Mouse (Mus musculus): ENCODE data around the gene Haus2. TPM values are rescaled to one million over a fixed set of nuclear protein-coding genes. Genes with fewer than 3 reads are reported as not detected.

Gene Haus2
- polyA plus RNA-seq, 1 experiment from 2014 or later = 36.0 TPM

GRCm38 (mm10) chr2:120670253-120670652 lies 61.1 kb downstream of the Haus2 start:
- no peaks in the 10 kb centered on the region for H3K9me3 ChIP-seq (ENCODE audit: control insufficient read depth, low read length)
- no peak overlapping the region for H3K4me3 ChIP-seq (ENCODE audit: low read depth, low read length)
- H3K36me3 ChIP-seq (ENCODE audit: control insufficient read depth, insufficient read depth, low read length) = no peaks in the 10 kb centered on the region
- H3K27me3 ChIP-seq (ENCODE audit: control insufficient read depth, insufficient read depth, low read length) = no peaks in the 10 kb centered on the region
- WGBS = 88% methylated on average over 2 of the region's 2 CpGs
- H3K4me2 ChIP-seq (replicated peaks; ENCODE audit: low read depth, low read length) = no peak overlapping the region
- ATAC-seq (ENCODE audit: low FRiP score) = no peak
- H3K27ac ChIP-seq (ENCODE audit: low read depth, low read length) = no peak overlapping the region
- no peak overlapping the region for H3K9ac ChIP-seq (ENCODE audit: low read depth, low read length)
- no peaks in the 10 kb centered on the region for H3K4me1 ChIP-seq (replicated peaks; ENCODE audit: control insufficient read depth, insufficient read depth, low read length)
- no peak for DNase-seq (ENCODE audit: low spot score)

Other genes with a start within 250 kb of the Haus2 start
- 8.8 and 9.2 TPM in 2 replicates for gene Ganc, start 205.5 kb upstream of the Haus2 start, polyA plus RNA-seq (2014; fragmentation: Nextera tagmentation; extraction: Ambion mirVana)
- gene Tmem87a, start 205.3 kb upstream of the Haus2 start, polyA plus RNA-seq (2014; fragmentation: Nextera tagmentation; extraction: Ambion mirVana) = 11.9 and 17.0 TPM in 2 replicates
- 1.6 and 1.7 TPM in 2 replicates for gene Capn3, start 153.4 kb upstream of the Haus2 start, polyA plus RNA-seq (2014; fragmentation: Nextera tagmentation; extraction: Ambion mirVana)
- gene Zfp106, start 45.5 kb upstream of the Haus2 start, polyA plus RNA-seq (2014; fragmentation: Nextera tagmentation; extraction: Ambion mirVana) = 59.8 and 72.6 TPM in 2 replicates
- gene Snap23, start 41.7 kb upstream of the Haus2 start, polyA plus RNA-seq (2014; fragmentation: Nextera tagmentation; extraction: Ambion mirVana) = 47.3 and 55.3 TPM in 2 replicates
- 34.0 and 39.3 TPM in 2 replicates for gene Lrrc57, start 137 bp downstream of the Haus2 start, polyA plus RNA-seq (2014; fragmentation: Nextera tagmentation; extraction: Ambion mirVana)
- 3.5 and 6.4 TPM in 2 replicates for gene Stard9, start 19.7 kb downstream of the Haus2 start, polyA plus RNA-seq (2014; fragmentation: Nextera tagmentation; extraction: Ambion mirVana)
- 5.6 and 7.1 TPM in 2 replicates for gene Cdan1, start 240.7 kb downstream of the Haus2 start, polyA plus RNA-seq (2014; fragmentation: Nextera tagmentation; extraction: Ambion mirVana)
- gene Ttbk2, start 241.2 kb downstream of the Haus2 start, polyA plus RNA-seq (2014; fragmentation: Nextera tagmentation; extraction: Ambion mirVana) = 12.1 and 13.1 TPM in 2 replicates